Mouse (Mus musculus) Muller cell, postnatal 12 days (primary cell): ENCODE data around the gene Bckdha.
A peak's percentile ranks its signal among the peaks of the same experiment; 100 is the strongest.

Experiments
- DNase-seq: peaks from one replicate; pipeline ENCODE4 v3.0.0-alpha.2; 2015; ENCODE audit errors: inconsistent ontology term

The Bckdha gene

GRCm38 (mm10) chr7:25658657-25659472 lies at the start of gene Bckdha, which contains the start of gene Exosc5:
Gene Bckdha, minus strand, starts transcription at chr7:25658981.
Gene Exosc5, plus strand, starts transcription at chr7:25659164.
- DNase-seq, result peak; percentile 100

GRCm38 (mm10) chr7:25707581-25708292 lies 49.0 kb upstream of the Bckdha start:
- DNase-seq, result peak; percentile 60

- no peak for DNase-seq
These were observed 47.9 kb upstream of the Bckdha start for GRCm38 (mm10) chr7:25706578-25707170.

- DNase-seq, result no peak
These were observed 47.0 kb upstream of the Bckdha start for GRCm38 (mm10) chr7:25705801-25706251.

GRCm38 (mm10) chr7:25704716-25705364 lies 46.1 kb upstream of the Bckdha start:
- no peak for DNase-seq

GRCm38 (mm10) chr7:25703793-25704494 lies 45.2 kb upstream of the Bckdha start:
- no peak for DNase-seq

GRCm38 (mm10) chr7:25702350-25702749 lies 43.6 kb upstream of the Bckdha start:
- no peak for DNase-seq

GRCm38 (mm10) chr7:25700732-25701131 lies 42.0 kb upstream of the Bckdha start:
- no peak for DNase-seq

GRCm38 (mm10) chr7:25699851-25700250 lies 41.1 kb upstream of the Bckdha start:
- no peak for DNase-seq

GRCm38 (mm10) chr7:25694104-25694503 lies 35.3 kb upstream of the Bckdha start:
- no peak for DNase-seq

GRCm38 (mm10) chr7:25690051-25690450 lies 31.3 kb upstream of the Bckdha start:
- no peak for DNase-seq

GRCm38 (mm10) chr7:25689603-25690021 lies 30.8 kb upstream of the Bckdha start:
- DNase-seq, result no peak

GRCm38 (mm10) chr7:25688810-25689586 lies 30.2 kb upstream of the Bckdha start:
- DNase-seq, result peak; percentile 87

- peak; percentile 60 for DNase-seq
These were observed 29.1 kb upstream of the Bckdha start for GRCm38 (mm10) chr7:25687811-25688401.

- DNase-seq, result peak; percentile 86
These were observed 28.1 kb upstream of the Bckdha start, which contains the start of gene Tgfb1 for GRCm38 (mm10) chr7:25686680-25687531. Gene Tgfb1, plus strand, starts transcription at chr7:25687002.

- no peak for DNase-seq
These were observed 27.2 kb upstream of the Bckdha start for GRCm38 (mm10) chr7:25685926-25686470.

- no peak for DNase-seq
These were observed 25.9 kb upstream of the Bckdha start for GRCm38 (mm10) chr7:25684659-25685058.

- DNase-seq, result no peak
These were observed 24.8 kb upstream of the Bckdha start for GRCm38 (mm10) chr7:25683474-25684180.
